Mouse (Mus musculus): ENCODE data around the gene Wdr47. TPM values are rescaled to one million over a fixed set of nuclear protein-coding genes. Genes with fewer than 3 reads are reported as not detected.
"Not testable (repeated sequence)": the region's sequence is repeated elsewhere in the genome, so short reads cannot be mapped to it uniquely, and the experiment has no call there.

Gene Wdr47
- total RNA-seq (2021): 100 to 1,000 TPM; 129 to 132 TPM

GRCm38 (mm10) chr3:108590786-108591529 is at the start of gene Wdr47:
TSS of gene Wdr47 (plus strand) at chr3:108591279.
- DNase-seq: peak; percentile 95 to 96

GRCm38 (mm10) chr3:108542299-108542698 is 48.8 kb upstream of the Wdr47 start:
- no peak for DNase-seq

- no peak for DNase-seq
These were observed 36.9 kb upstream of the Wdr47 start for GRCm38 (mm10) chr3:108554111-108554561.

GRCm38 (mm10) chr3:108554587-108555312 is 36.3 kb upstream of the Wdr47 start:
- DNase-seq: peak; percentile 89 to 92

- no peak for DNase-seq
These were observed 33.2 kb upstream of the Wdr47 start for GRCm38 (mm10) chr3:108557888-108558287.

GRCm38 (mm10) chr3:108562133-108562730 is 28.8 kb upstream of the Wdr47 start, which contains the start of gene Tmem167b:
TSS of gene Tmem167b (minus strand) at chr3:108562466.
- peak; percentile 97 to 98 for DNase-seq

- peak in 1 of 2 experiments; percentile 7 for DNase-seq
These were observed 28.3 kb upstream of the Wdr47 start for GRCm38 (mm10) chr3:108562777-108563271.

- DNase-seq: peak; percentile 62 to 70
These were observed 27.8 kb upstream of the Wdr47 start for GRCm38 (mm10) chr3:108563309-108563708.

GRCm38 (mm10) chr3:108567990-108568877 is 22.8 kb upstream of the Wdr47 start:
- peak in 1 of 2 experiments; percentile 43 for DNase-seq

GRCm38 (mm10) chr3:108569636-108570035 is 21.4 kb upstream of the Wdr47 start:
- DNase-seq: not testable (repeated sequence)

GRCm38 (mm10) chr3:108570813-108571212 is 20.3 kb upstream of the Wdr47 start:
- no peak for DNase-seq

GRCm38 (mm10) chr3:108571443-108572294 is 19.4 kb upstream of the Wdr47 start, which contains the start of gene Taf13:
TSS of gene Taf13 (plus strand) at chr3:108571698.
- peak; percentile 96 to 97 for DNase-seq

- no peak for DNase-seq
These were observed 18.6 kb upstream of the Wdr47 start for GRCm38 (mm10) chr3:108572309-108573010.

- DNase-seq: no peak
These were observed 17.1 kb upstream of the Wdr47 start for GRCm38 (mm10) chr3:108574018-108574417.

GRCm38 (mm10) chr3:108584580-108584979 is 6.5 kb upstream of the Wdr47 start:
- no peak for DNase-seq

GRCm38 (mm10) chr3:108588446-108588845 is 2.6 kb upstream of the Wdr47 start:
- DNase-seq: no peak

GRCm38 (mm10) chr3:108591530-108592522 is 747 bp downstream of the Wdr47 start:
- DNase-seq: peak in 1 of 2 experiments; percentile 15

GRCm38 (mm10) chr3:108608906-108609305 is 17.8 kb downstream of the Wdr47 start:
- no peak for DNase-seq

GRCm38 (mm10) chr3:108634761-108635160 is 43.7 kb downstream of the Wdr47 start:
- DNase-seq: no peak

Data from layer of hippocampus, postnatal 36 days (tissue).